Mouse (Mus musculus) bone marrow, adult 2 months (tissue): ENCODE results near the gene Brox. TPM values are rescaled to one million over a fixed set of nuclear protein-coding genes. Genes with fewer than 3 reads are reported as not detected.

Experiments used
- H3K27ac ChIP-seq: fragments of 200-500 bp; 2 replicates; pipeline ENCODE4 v1.5.1; 2012; ENCODE audit warnings: low read depth, mild to moderate bottlenecking, control low read depth, inconsistent platforms, low read length; ENCODE audit not compliant: control insufficient read depth, poor library complexity, insufficient read depth
- H3K4me1 ChIP-seq: fragments of 200-500 bp; 2 replicates; pipeline ENCODE4 v1.6.1; 2011; ENCODE audit warnings: low read length; ENCODE audit not compliant: control insufficient read depth, insufficient read depth
- H3K4me3 ChIP-seq: fragments of 200-500 bp; replicated peaks from 2 replicates; pipeline ENCODE3; 2011; ENCODE audit warnings: mild to moderate bottlenecking, low read depth, low read length, control low read depth; ENCODE audit not compliant: control insufficient read depth
- CTCF ChIP-seq: fragments of 200-500 bp; IDR thresholded peaks from 2 replicates; pipeline ENCODE4 v1.5.1; 2011; ENCODE audit warnings: low read length, control low read depth; ENCODE audit not compliant: control insufficient read depth, insufficient read depth
- POLR2A ChIP-seq: fragments of 200-500 bp; IDR thresholded peaks from 2 replicates; pipeline ENCODE4 v1.6.1; 2011; ENCODE audit warnings: low read depth, mild to moderate bottlenecking, control low read depth, low read length, borderline replicate concordance; ENCODE audit not compliant: control insufficient read depth
- whole genome bisulfite sequencing: fragments of 180-500 bp; shearing (Covaris S2); methylation state at CpG from one replicate; pipeline ENCODE4 v1.1.7; 2018; 5-methylcytosine and 5-hydroxymethylcytosine counted together
- polyA plus RNA-seq: library from polyadenylated mRNA; stranded (reverse); fragments of >200 nt; gene quantifications from 2 replicates; pipeline ENCODE4 v1.2.4, GENCODE M21; 2011; ENCODE audit warnings: low replicate concordance; ENCODE audit not compliant: missing spikeins, insufficient read depth, insufficient read length

Brox gene
- polyA plus RNA-seq, 1 experiment, result 22.5 TPM

- 72% methylated on average over 7 of the region's 7 CpGs for WGBS
- no peak for TF ChIP-seq POLR2A
- Histone ChIP-seq H3K27ac (no peak overlapping the region), H3K4me3 (no peak overlapping the region), H3K4me1 (no peaks in the 10 kb centered on the region)
Measured at GRCm38 (mm10) chr1:183232985-183233678, 63.9 kb downstream of the Brox start.

GRCm38 (mm10) chr1:183227469-183227868 lies 69.6 kb downstream of the Brox start:
- Histone ChIP-seq H3K27ac (no peak overlapping the region), H3K4me3 (no peak overlapping the region), H3K4me1 (no peaks in the 10 kb centered on the region; the same call in 1 of the 2 replicates)
- TF ChIP-seq CTCF (no peak), POLR2A (no peak)
- 70% methylated on average over 7 of the region's 7 CpGs for WGBS

Other genes with a start within 250 kb of the Brox start
- 0.88 and 3.3 TPM in 2 replicates for gene Disp1, start 75.7 kb downstream of the Brox start, polyA plus RNA-seq
- gene Aida, start 679 bp downstream of the Brox start, polyA plus RNA-seq, result 20.8 and 29.3 TPM in 2 replicates
- gene Mia3, start 72.3 kb upstream of the Brox start, polyA plus RNA-seq, result 24.4 and 37.2 TPM in 2 replicates
- gene Taf1a, start 91.7 kb upstream of the Brox start, polyA plus RNA-seq, result 4.6 and 16.6 TPM in 2 replicates
- gene Hhipl2, start 120.9 kb upstream of the Brox start, polyA plus RNA-seq, result 0.65 TPM in 1 of 2 replicates, not detected in the other